Mouse (Mus musculus) liver, embryonic 14.5 days (tissue): ENCODE data around the gene Otud6a. TPM values are rescaled to one million over a fixed set of nuclear protein-coding genes. Genes with fewer than 3 reads are reported as not detected.

Experiments used
- ATAC-seq: fragments of 200-750 bp; cut with Nextera tagmentation; 2 replicates; pipeline ENCODE4 v1.8.0; 2017; ENCODE audit warnings: moderate number of reproducible peaks, mild to moderate bottlenecking, moderate library complexity; ENCODE audit not compliant: insufficient read depth
- DNase-seq, 3 experiments: peaks; one replicate each; pipeline ENCODE4 v3.0.0-alpha.2; 2012 to 2013; ENCODE audit warnings: low read depth in 3 of 3, low spot score in 3 of 3
- H3K27ac ChIP-seq: fragments of 300-500 bp; sonication (generic); 2 replicates; pipeline ENCODE4 v1.5.1; 2014; ENCODE audit warnings: moderate library complexity, mild to moderate bottlenecking, control low read depth, inconsistent platforms
- H3K27me3 ChIP-seq: fragments of 300-500 bp; sonication (generic); 2 replicates; pipeline ENCODE4 v1.6.1; 2014; ENCODE audit warnings: mild to moderate bottlenecking, low read length, moderate library complexity; ENCODE audit not compliant: control insufficient read depth, insufficient read depth
- H3K36me3 ChIP-seq: fragments of 300-500 bp; sonication (generic); replicated peaks from 2 replicates; pipeline ENCODE4 v1.6.1; 2014; ENCODE audit warnings: low read depth; ENCODE audit not compliant: control insufficient read depth, insufficient read depth
- H3K4me1 ChIP-seq, 2 experiments: fragments of 200-500 bp in 1 of 2; fragments of 300-500 bp in 1 of 2; sonication (generic) in 1 of 2; replicated peaks; 2 replicates each; pipeline ENCODE4 v1.6.1; 2012 to 2014; ENCODE audit warnings: antibody characterized with exemption in 1 of 2, inconsistent platforms in 1 of 2, low read length in 1 of 2; ENCODE audit not compliant: control insufficient read depth in 2 of 2, insufficient read depth in 2 of 2
- H3K4me2 ChIP-seq: fragments of 300-500 bp; sonication (generic); 2 replicates; pipeline ENCODE4 v1.6.1; 2014; ENCODE audit warnings: low read depth, mild to moderate bottlenecking, control low read depth, moderate library complexity
- H3K4me3 ChIP-seq, 2 experiments: fragments of 200-500 bp in 1 of 2; fragments of 300-500 bp in 1 of 2; sonication (generic) in 1 of 2; 2 replicates each; pipeline ENCODE4 v1.5.1; 2012 to 2014; ENCODE audit warnings: low read depth in 2 of 2, low read length in 2 of 2, mild to moderate bottlenecking in 2 of 2, control low read depth in 1 of 2, inconsistent platforms in 1 of 2, moderate library complexity in 1 of 2; ENCODE audit not compliant: insufficient read depth in 1 of 2
- H3K9ac ChIP-seq: fragments of 300-500 bp; sonication (generic); replicated peaks from 2 replicates; pipeline ENCODE4 v1.6.1; 2014; ENCODE audit warnings: mild to moderate bottlenecking, control low read depth, moderate library complexity
- H3K9me3 ChIP-seq: fragments of 300-500 bp; sonication (generic); 2 replicates; pipeline ENCODE4 v1.6.1; 2016; ENCODE audit warnings: low read length, mixed read lengths; ENCODE audit not compliant: control insufficient read depth
- CTCF ChIP-seq: IDR thresholded peaks from 2 replicates; pipeline ENCODE4 v1.5.1; 2016; ENCODE audit warnings: antibody characterized with exemption, low read depth, control low read depth
- EP300 ChIP-seq: IDR thresholded peaks from 2 replicates; pipeline ENCODE4 v1.6.1; 2016; ENCODE audit warnings: antibody characterized with exemption, low read depth
- WGBS: fragments of 180-500 bp; shearing (Covaris S2); extraction: QIAGEN DNeasy Blood & Tissue Kit; methylation state at CpG from one replicate; pipeline ENCODE4 v1.1.7; 2014; ENCODE audit not compliant: insufficient replicate concordance; 5-methylcytosine and 5-hydroxymethylcytosine counted together
- microRNA counts: library from miRNA; unstranded; fragments of <30 nt; microRNA quantifications from one replicate; lab custom pipeline; 2016
- microRNA-seq: library from miRNA; unstranded; fragments of <30 nt; microRNA quantifications from one replicate; pipeline ENCODE4, GENCODE M21; 2016
- polyA plus RNA-seq, 2 experiments: library from polyadenylated mRNA; depleted of rRNA in 1 of 2; stranded (reverse) in 1 of 2; unstranded in 1 of 2; fragments of >200 nt; fragmentation: Nextera tagmentation in 1 of 2; extraction: Ambion mirVana in 1 of 2; gene quantifications; 2 replicates each; pipeline versions ENCODE4 v1.2.1 to v1.2.3; 2012 to 2014

The Otud6a gene
- polyA plus RNA-seq, 2 experiments: not detected

DNA sequence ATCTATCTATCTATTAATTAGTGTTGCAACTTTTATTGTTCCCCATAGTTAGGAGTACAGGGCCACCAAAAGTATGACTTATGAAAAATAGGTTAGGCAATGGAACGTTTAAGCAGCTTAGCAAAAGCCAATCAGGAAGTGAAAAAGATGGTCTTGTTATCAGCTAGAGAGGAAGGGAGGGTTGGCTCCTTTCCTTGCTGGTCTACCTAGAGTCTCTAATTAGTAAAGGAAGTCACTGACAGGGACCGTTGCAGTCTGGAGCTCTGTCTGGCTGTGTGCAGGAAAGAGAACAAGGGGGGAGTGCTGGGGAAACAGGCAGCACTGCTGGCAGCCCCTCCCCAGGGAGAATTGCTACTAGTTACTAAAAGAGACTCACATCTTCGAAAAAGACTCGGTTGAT lies 39.2 kb downstream of the Otud6a start:
- ATAC-seq (no peak), DNase-seq (no peak)
- Histone ChIP-seq H3K36me3 (no peaks in the 10 kb centered on the region), H3K4me1 (no peaks in the 10 kb centered on the region), H3K4me3 (no peak overlapping the region), H3K9me3 (no peaks in the 10 kb centered on the region), H3K4me2 (no peak overlapping the region), H3K9ac (no peak overlapping the region), H3K27ac (no peak overlapping the region), H3K27me3 (no peaks in the 10 kb centered on the region)
- WGBS: 29% methylated on average over 4 of the region's 4 CpGs
- TF ChIP-seq EP300: no peak
- no peak for TF ChIP-seq CTCF

DNA sequence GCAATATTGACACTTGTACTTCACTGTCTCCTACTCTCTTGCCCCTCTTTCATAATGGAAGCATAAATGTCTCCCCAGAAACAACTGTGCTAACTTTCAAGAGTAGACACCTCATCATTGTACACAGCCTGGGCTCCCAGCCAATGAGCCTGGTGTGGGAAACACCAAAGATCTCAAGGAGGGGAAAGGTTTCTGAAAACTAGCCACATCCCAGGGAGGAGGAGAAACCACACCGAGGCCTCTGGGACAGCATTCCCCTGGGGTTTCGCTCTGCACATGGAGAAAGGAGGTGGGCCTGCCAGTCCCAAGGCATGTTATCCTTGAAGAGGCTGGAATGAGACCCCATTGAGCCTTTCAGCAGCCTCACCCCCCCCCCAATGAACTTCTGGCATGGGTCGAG lies 41.3 kb downstream of the Otud6a start:
- Histone ChIP-seq H3K9me3 (no peaks in the 10 kb centered on the region), H3K9ac (no peak overlapping the region), H3K27ac (no peak overlapping the region), H3K4me2 (no peak overlapping the region), H3K4me1 (peaks cover 0 to 3% of the 10 kb centered on the region in 2 experiments; a peak in 3 of 4 replicates), H3K4me3 (no peak overlapping the region), H3K36me3 (no peaks in the 10 kb centered on the region), H3K27me3 (no peaks in the 10 kb centered on the region)
- TF ChIP-seq CTCF (no peak), EP300 (no peak)
- no peak for ATAC-seq
- no peak for DNase-seq
- 56% methylated on average over 3 of the region's 3 CpGs for WGBS

DNA sequence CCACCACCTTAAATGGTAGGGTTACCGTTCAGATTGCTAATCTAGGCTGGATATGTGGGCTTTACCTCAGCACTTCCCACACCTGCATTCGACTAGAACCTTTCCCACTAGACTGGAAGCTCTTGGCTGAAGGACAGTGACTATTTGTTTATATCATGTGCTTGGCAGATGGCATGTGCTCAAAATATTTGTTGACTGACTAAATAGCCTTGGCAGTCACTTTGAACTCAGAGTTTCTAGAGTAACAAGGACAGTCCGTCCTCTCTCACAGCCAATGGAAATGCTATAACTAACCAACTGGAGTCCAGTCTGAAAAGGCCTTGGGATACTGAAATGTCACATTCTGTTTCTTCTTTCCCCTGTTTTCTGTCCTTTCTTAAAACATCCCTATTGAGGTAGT lies 42.7 kb downstream of the Otud6a start:
- Histone ChIP-seq H3K4me2 (no peak overlapping the region), H3K27me3 (no peaks in the 10 kb centered on the region), H3K9ac (no peak overlapping the region), H3K4me1 (peaks cover 0 to 13% of the 10 kb centered on the region in 2 experiments; a peak in 3 of 4 replicates), H3K9me3 (no peaks in the 10 kb centered on the region), H3K36me3 (no peaks in the 10 kb centered on the region), H3K27ac (no peak overlapping the region), H3K4me3 (no peak overlapping the region)
- TF ChIP-seq CTCF (no peak), EP300 (no peak)
- 53% methylated on average over 3 of the region's 3 CpGs for WGBS
- ATAC-seq (no peak), DNase-seq (no peak)

DNA sequence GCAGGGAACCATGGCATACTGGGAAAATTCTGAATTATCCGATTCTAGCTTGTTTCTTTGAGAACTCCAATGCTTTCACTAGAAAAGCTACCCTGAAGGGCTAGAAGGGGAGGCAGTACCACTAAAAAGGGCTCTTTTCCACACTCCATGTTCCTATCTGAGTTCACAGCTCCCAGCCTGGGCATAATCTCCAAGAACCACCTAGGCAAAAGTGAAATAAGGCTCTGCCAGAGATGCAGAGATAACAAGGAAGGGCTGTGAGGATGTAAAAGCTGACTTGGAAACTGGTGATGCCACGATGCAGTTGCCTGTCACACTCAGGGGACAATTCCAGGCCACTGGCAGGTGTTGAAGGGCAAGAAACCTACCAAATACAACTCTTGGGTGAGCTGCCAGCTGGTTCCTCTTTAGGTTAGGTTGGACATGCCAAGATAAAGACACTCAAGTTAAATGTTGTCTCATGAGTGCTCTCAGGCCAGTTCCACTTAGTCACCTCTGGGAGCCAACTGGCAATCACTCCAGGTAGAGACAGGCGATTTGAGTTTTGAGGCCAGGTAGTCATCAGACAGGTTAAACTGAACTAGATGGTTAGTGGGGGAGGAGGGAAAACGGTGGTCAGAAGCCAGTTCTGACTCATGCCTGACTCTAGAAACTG lies 46.9 kb downstream of the Otud6a start:
- H3K27me3 ChIP-seq: no peaks in the 10 kb centered on the region
- H3K36me3 ChIP-seq: no peaks in the 10 kb centered on the region
- H3K4me1 ChIP-seq: peaks cover 0 to 13% of the 10 kb centered on the region in 2 experiments; a peak in 3 of 4 replicates
- H3K9ac ChIP-seq: no peak overlapping the region
- H3K9me3 ChIP-seq: no peaks in the 10 kb centered on the region
- H3K4me3 ChIP-seq: no peak overlapping the region
- DNase-seq: peak in 2 of 3 experiments; percentile 4 to 20
- peak; percentile 72; the same call in 1 of the 2 replicates for ATAC-seq
- TF ChIP-seq CTCF (no peak), EP300 (peak; percentile 41; the same call in 1 of the 2 replicates)
- H3K4me2 ChIP-seq: no peak overlapping the region
- 34% methylated on average over 4 of the region's 4 CpGs for WGBS
- H3K27ac ChIP-seq: no peak overlapping the region

MicroRNAs encoded within 50 kb of the gene (microRNA counts, 519-probe panel; counts per million panel counts)
- microRNA mmu-miR-676 (lab: Ali Mortazavi, UCI): 69.9 counts per million

Small RNA genes lying within 50 kb of the gene (microRNA-seq; reads per million reads assigned to microRNA genes)
- gene Mir676: 687 reads per million, percentile 68 among the genes with 10 or more reads in this experiment

Other genes starting within 250 kb of the Otud6a start
- gene Awat2, start 13.7 kb downstream of the Otud6a start, polyA plus RNA-seq (2012; rRNA removed): 0.18 and 0.26 TPM in 2 replicates
- 0.15 TPM in 2 replicates for gene Awat2, start 13.7 kb downstream of the Otud6a start, polyA plus RNA-seq (2014; fragmentation: Nextera tagmentation; extraction: Ambion mirVana)
- 16.2 and 26.3 TPM in 2 replicates for gene Igbp1, start 65.3 kb downstream of the Otud6a start, polyA plus RNA-seq (2012; rRNA removed)
- 18.8 and 20.3 TPM in 2 replicates for gene Igbp1, start 65.3 kb downstream of the Otud6a start, polyA plus RNA-seq (2014; fragmentation: Nextera tagmentation; extraction: Ambion mirVana)
- gene Dgat2l6, start 95.8 kb downstream of the Otud6a start, polyA plus RNA-seq (2012; rRNA removed): not detected in 2 replicates
- not detected in 2 replicates for gene Dgat2l6, start 95.8 kb downstream of the Otud6a start, polyA plus RNA-seq (2014; fragmentation: Nextera tagmentation; extraction: Ambion mirVana)
- gene Awat1, start 143.2 kb downstream of the Otud6a start, polyA plus RNA-seq (2012; rRNA removed): 0.03 TPM in 1 of 2 replicates, not detected in the other
- gene Awat1, start 143.2 kb downstream of the Otud6a start, polyA plus RNA-seq (2014; fragmentation: Nextera tagmentation; extraction: Ambion mirVana): 0.09 TPM in 1 of 2 replicates, not detected in the other
- gene P2ry4, start 165.9 kb downstream of the Otud6a start, polyA plus RNA-seq (2012; rRNA removed): 0.18 and 0.24 TPM in 2 replicates
- 0.32 and 0.35 TPM in 2 replicates for gene P2ry4, start 165.9 kb downstream of the Otud6a start, polyA plus RNA-seq (2014; fragmentation: Nextera tagmentation; extraction: Ambion mirVana)
- not detected in 2 replicates for gene Arr3, start 176.5 kb downstream of the Otud6a start, polyA plus RNA-seq (2012; rRNA removed)
- not detected in 2 replicates for gene Arr3, start 176.5 kb downstream of the Otud6a start, polyA plus RNA-seq (2014; fragmentation: Nextera tagmentation; extraction: Ambion mirVana)
- gene Kif4, start 196.7 kb downstream of the Otud6a start, polyA plus RNA-seq (2012; rRNA removed): 7.1 and 14.6 TPM in 2 replicates
- 23.5 and 24.7 TPM in 2 replicates for gene Kif4, start 196.7 kb downstream of the Otud6a start, polyA plus RNA-seq (2014; fragmentation: Nextera tagmentation; extraction: Ambion mirVana)
- 19.3 and 27.1 TPM in 2 replicates for gene Pdzd11, start 197.6 kb downstream of the Otud6a start, polyA plus RNA-seq (2012; rRNA removed)
- gene Pdzd11, start 197.6 kb downstream of the Otud6a start, polyA plus RNA-seq (2014; fragmentation: Nextera tagmentation; extraction: Ambion mirVana): 67.2 and 70.0 TPM in 2 replicates